Mouse (Mus musculus) testis, adult 2 months (tissue): ENCODE results near the gene Rnf149. TPM values are rescaled to one million over a fixed set of nuclear protein-coding genes. Genes with fewer than 3 reads are reported as not detected.

Source experiments
- H3K27ac ChIP-seq: fragments of 200-500 bp; 2 replicates; pipeline ENCODE4 v1.5.1; 2012; ENCODE audit warnings: low read depth, low read length; ENCODE audit not compliant: control insufficient read depth, insufficient read depth
- H3K27me3 ChIP-seq: fragments of 200-500 bp; 2 replicates; pipeline ENCODE4 v1.6.1; 2012; ENCODE audit warnings: mild to moderate bottlenecking, low read length, moderate library complexity; ENCODE audit not compliant: control insufficient read depth, insufficient read depth
- H3K36me3 ChIP-seq: fragments of 200-500 bp; 2 replicates; pipeline ENCODE4 v1.6.1; 2012; ENCODE audit warnings: mild to moderate bottlenecking, low read length; ENCODE audit not compliant: control insufficient read depth, insufficient read depth
- H3K4me1 ChIP-seq: fragments of 200-500 bp; 2 replicates; pipeline ENCODE4 v1.6.1; 2012; ENCODE audit warnings: low read length; ENCODE audit not compliant: control insufficient read depth, insufficient read depth
- H3K4me3 ChIP-seq: fragments of 200-500 bp; 2 replicates; pipeline ENCODE4 v1.5.1; 2012; ENCODE audit warnings: low read depth, mild to moderate bottlenecking, low read length, moderate library complexity, mixed read lengths; ENCODE audit not compliant: control insufficient read depth
- CTCF ChIP-seq: fragments of 200-500 bp; IDR thresholded peaks from 2 replicates; pipeline ENCODE4 v1.5.1; 2012; ENCODE audit warnings: low read depth, mild to moderate bottlenecking, inconsistent platforms, low read length, moderate library complexity; ENCODE audit not compliant: control insufficient read depth, insufficient read depth, insufficient replicate concordance
- POLR2A ChIP-seq: fragments of 200-500 bp; IDR thresholded peaks from 2 replicates; pipeline ENCODE4 v1.6.1; 2012; ENCODE audit warnings: low read depth, mild to moderate bottlenecking, inconsistent platforms, low read length, moderate library complexity; ENCODE audit not compliant: control insufficient read depth
- polyA plus RNA-seq: library from polyadenylated mRNA; depleted of rRNA; stranded (reverse); fragments of >200 nt; gene quantifications from 2 replicates; pipeline ENCODE4 v1.2.3, GENCODE M21; 2012; rRNA removed

Rnf149 gene
- polyA plus RNA-seq, result 5.9 and 6.8 TPM in 2 replicates

- Histone ChIP-seq H3K27ac (peak within 1 kb of the TSS; percentile 92), H3K36me3 (no peaks in the 10 kb centered on the region), H3K4me3 (peak within 1 kb of the TSS; percentile 94), H3K27me3 (no peaks in the 10 kb centered on the region), H3K4me1 (peaks cover 2% of the 10 kb centered on the region)
- TF ChIP-seq POLR2A (peak; percentile 86), CTCF (no peak)
Measured at GRCm38 (mm10) chr1:39577253-39577705, at the start of gene Rnf149. Gene Rnf149, minus strand, starts transcription at chr1:39577405.

GRCm38 (mm10) chr1:39625491-39625890 is 48.3 kb upstream of the Rnf149 start:
- TF ChIP-seq POLR2A, result no peak
- no peak for TF ChIP-seq CTCF
- no peaks in the 10 kb centered on the region for H3K27me3 ChIP-seq
- H3K4me3 ChIP-seq, result no peak overlapping the region
- no peak overlapping the region for H3K27ac ChIP-seq
- H3K36me3 ChIP-seq, result no peaks in the 10 kb centered on the region
- H3K4me1 ChIP-seq, result no peaks in the 10 kb centered on the region; the same call in 1 of the 2 replicates

- no peak overlapping the region for H3K4me3 ChIP-seq
- no peaks in the 10 kb centered on the region for H3K27me3 ChIP-seq
- H3K27ac ChIP-seq, result no peak overlapping the region
- no peaks in the 10 kb centered on the region; the same call in 1 of the 2 replicates for H3K4me1 ChIP-seq
- TF ChIP-seq CTCF (no peak), POLR2A (no peak)
- no peaks in the 10 kb centered on the region for H3K36me3 ChIP-seq
Measured at GRCm38 (mm10) chr1:39623729-39624128, 46.5 kb upstream of the Rnf149 start.

GRCm38 (mm10) chr1:39623106-39623505 is 45.9 kb upstream of the Rnf149 start:
- TF ChIP-seq CTCF (no peak), POLR2A (no peak)
- Histone ChIP-seq H3K27ac (no peak overlapping the region), H3K27me3 (no peaks in the 10 kb centered on the region), H3K4me3 (no peak overlapping the region), H3K4me1 (no peaks in the 10 kb centered on the region), H3K36me3 (no peaks in the 10 kb centered on the region)

- TF ChIP-seq CTCF (no peak), POLR2A (no peak)
Measured at GRCm38 (mm10) chr1:39618524-39618923, 41.3 kb upstream of the Rnf149 start.

GRCm38 (mm10) chr1:39615526-39615925 is 38.3 kb upstream of the Rnf149 start:
- no peaks in the 10 kb centered on the region for H3K36me3 ChIP-seq
- TF ChIP-seq CTCF (no peak), POLR2A (no peak)
- H3K27me3 ChIP-seq, result no peaks in the 10 kb centered on the region
- no peak overlapping the region for H3K27ac ChIP-seq
- H3K4me1 ChIP-seq, result peaks cover 3% of the 10 kb centered on the region
- H3K4me3 ChIP-seq, result no peak overlapping the region

More at GRCm38 (mm10) chr1:39618524-39618923, 41.3 kb upstream of the Rnf149 start:
- no peaks in the 10 kb centered on the region for H3K27me3 ChIP-seq
- H3K4me3 ChIP-seq, result no peak overlapping the region
- peaks cover 3% of the 10 kb centered on the region for H3K4me1 ChIP-seq
- H3K36me3 ChIP-seq, result no peaks in the 10 kb centered on the region
- no peak overlapping the region for H3K27ac ChIP-seq

- peaks cover 3% of the 10 kb centered on the region for H3K4me1 ChIP-seq
- H3K4me3 ChIP-seq, result peak overlapping the region; percentile 53
- H3K27me3 ChIP-seq, result no peaks in the 10 kb centered on the region
- H3K36me3 ChIP-seq, result no peaks in the 10 kb centered on the region
- 0 out of 2 replicates have a peak, but pooled peaks have one; percentile 13 for TF ChIP-seq CTCF
- no peak for TF ChIP-seq POLR2A
- H3K27ac ChIP-seq, result no peak overlapping the region
Measured at GRCm38 (mm10) chr1:39614462-39615279, 37.5 kb upstream of the Rnf149 start.
